Mouse (Mus musculus): Measurements from ENCODE around the gene Gpatch2. TPM values are rescaled to one million over a fixed set of nuclear protein-coding genes. Genes with fewer than 3 reads are reported as not detected.

Gene Gpatch2
- polyA plus RNA-seq (2015; fragmentation: Nextera tagmentation; extraction: Ambion mirVana), result 16.8 and 17.4 TPM in 2 replicates

DNA sequence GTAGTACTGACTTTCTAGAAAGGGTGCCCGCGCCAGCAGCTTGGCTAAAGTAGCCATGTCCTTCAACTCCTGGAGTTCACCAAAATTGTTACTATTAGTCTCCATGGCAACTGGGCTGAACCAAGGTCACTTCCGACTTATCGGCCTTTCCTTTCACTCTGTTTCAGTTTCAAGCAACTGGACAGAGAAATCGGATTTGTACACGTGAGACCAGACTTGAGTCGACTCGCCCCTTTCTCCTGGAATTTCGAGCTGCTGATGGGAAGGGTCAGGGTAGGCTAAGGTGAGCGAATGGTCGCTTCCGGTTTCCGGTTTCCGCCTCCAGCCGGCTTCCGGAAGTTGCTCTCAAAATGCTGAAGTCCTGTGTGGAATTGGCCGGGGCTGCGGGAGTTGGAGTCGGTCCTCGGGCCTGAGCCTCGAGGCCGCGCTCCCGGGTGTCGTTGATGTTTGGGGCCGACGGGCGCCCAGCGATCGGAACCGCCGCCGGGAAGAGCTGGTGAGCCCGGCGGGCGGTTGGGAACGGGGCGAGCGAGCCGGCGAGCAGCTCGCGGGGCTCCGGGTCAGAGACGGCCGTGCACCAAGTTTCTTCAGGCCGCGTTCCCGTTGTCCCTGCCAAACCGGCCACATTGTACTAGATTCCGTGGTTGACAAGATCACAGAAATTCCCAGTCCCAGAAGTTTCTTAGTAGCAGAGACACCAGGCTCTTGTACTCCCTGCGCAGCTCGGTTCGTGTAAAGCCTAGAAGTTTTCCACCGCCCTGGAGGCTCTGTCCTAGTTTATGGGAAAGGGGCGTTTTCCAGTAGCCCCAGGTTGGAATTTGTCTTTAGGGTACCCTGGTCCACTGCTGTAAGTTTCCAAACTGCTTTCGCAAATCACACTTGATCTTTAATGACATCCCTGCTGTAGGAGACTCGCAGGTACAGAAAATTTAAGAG is at the start of gene Gpatch2, which contains the start of gene Spata17:
Gpatch2 (plus strand) TSS at position 328 of the 936 bp plus-strand sequence.
Spata17 (minus strand) TSS at position 285 of the 936 bp plus-strand sequence.
- Histone ChIP-seq H3K27ac (peak within 1 kb of the TSS; percentile 83), H3K4me3 (replicated peaks) (peak within 1 kb of the TSS; percentile 92), H3K4me1 (replicated peaks) (no peaks in the 10 kb centered on the region), H3K27me3 (replicated peaks) (no peaks in the 10 kb centered on the region), H3K9me3 (no peaks in the 10 kb centered on the region), H3K4me2 (replicated peaks) (peak within 1 kb of the TSS; percentile 70), H3K9ac (peak within 1 kb of the TSS; percentile 90), H3K36me3 (no peaks in the 10 kb centered on the region)
- peak; percentile 91 for ATAC-seq
- WGBS, result 1% methylated on average over 58 of the region's 58 CpGs

DNA sequence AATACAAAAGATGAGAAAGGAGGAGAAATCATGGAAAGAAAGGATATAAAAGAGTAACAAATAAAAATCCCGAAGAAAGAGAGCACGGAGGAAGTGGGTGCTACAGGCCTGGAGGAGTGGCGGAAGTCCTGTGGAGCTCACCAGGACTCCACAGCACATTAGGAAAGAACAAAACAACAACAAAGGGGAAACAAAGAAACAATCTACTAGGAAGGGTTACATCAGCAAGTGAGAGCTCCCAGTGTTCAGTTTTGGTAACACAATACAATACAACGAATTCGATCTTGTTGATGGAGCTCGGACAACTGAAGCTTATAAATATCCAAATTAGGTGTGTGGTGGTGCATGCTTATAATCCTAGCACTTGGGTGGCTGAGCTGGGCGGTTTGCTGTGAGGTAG is 45.7 kb upstream of the Gpatch2 start:
- no peak overlapping the region for H3K9ac ChIP-seq
- H3K4me1 ChIP-seq (replicated peaks), result no peaks in the 10 kb centered on the region
- no peaks in the 10 kb centered on the region for H3K36me3 ChIP-seq
- H3K27ac ChIP-seq, result no peak overlapping the region
- no peaks in the 10 kb centered on the region for H3K9me3 ChIP-seq
- no peak overlapping the region for H3K4me3 ChIP-seq (replicated peaks)
- no peak for ATAC-seq
- 82% methylated on average over 7 of the region's 7 CpGs for WGBS
- H3K4me2 ChIP-seq (replicated peaks), result no peak overlapping the region
- no peaks in the 10 kb centered on the region for H3K27me3 ChIP-seq (replicated peaks)

DNA sequence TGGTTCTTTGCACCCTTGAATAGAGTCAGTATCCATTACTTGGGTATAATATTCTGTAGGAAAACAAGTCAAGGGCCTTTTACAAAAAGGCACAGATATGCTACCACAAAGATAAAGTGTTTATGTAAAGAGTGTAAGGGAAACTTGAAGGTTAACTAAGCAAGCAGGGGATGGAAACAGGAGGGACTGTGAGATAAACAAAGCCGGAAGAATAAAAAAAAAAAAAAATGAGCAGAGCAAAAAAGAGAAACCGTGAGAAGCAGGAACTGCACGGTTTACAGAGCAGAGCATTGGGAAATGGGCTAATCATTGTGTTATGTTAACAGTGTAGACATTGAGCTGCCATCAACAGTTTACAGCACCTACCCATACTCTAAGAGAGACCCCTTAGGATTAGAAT is 44.9 kb upstream of the Gpatch2 start:
- H3K36me3 ChIP-seq, result no peaks in the 10 kb centered on the region
- no peaks in the 10 kb centered on the region for H3K27me3 ChIP-seq (replicated peaks)
- no peaks in the 10 kb centered on the region for H3K4me1 ChIP-seq (replicated peaks)
- no peak overlapping the region for H3K27ac ChIP-seq
- H3K4me2 ChIP-seq (replicated peaks), result no peak overlapping the region
- WGBS, result 47% methylated on average over 3 of the region's 3 CpGs
- H3K9me3 ChIP-seq, result no peaks in the 10 kb centered on the region
- H3K4me3 ChIP-seq (replicated peaks), result no peak overlapping the region
- ATAC-seq, result no peak
- H3K9ac ChIP-seq, result no peak overlapping the region

DNA sequence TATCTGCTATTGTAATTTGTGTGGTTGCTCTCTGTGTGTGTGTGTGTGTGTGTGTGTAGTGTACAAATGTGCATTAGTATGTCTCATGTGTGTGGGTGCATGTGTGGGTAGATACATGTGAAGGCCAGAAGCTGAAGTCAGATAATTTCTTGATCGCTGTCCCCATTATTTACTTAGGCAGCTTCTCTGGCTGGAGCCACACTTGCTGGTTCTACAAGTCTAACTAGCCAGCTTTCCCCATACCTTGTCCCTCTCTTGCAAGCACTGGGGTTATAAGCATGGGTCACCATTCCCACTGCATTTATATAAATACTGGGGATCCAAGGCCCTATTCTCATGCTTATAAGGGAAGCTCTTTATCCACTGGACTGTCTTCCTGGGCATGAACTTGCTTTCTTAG is 39.3 kb upstream of the Gpatch2 start:
- no peak overlapping the region for H3K4me2 ChIP-seq (replicated peaks)
- 83% methylated on average over 1 of the region's 1 CpGs for WGBS
- no peak for ATAC-seq
- H3K4me3 ChIP-seq (replicated peaks), result no peak overlapping the region
- no peak overlapping the region for H3K9ac ChIP-seq
- H3K27ac ChIP-seq, result no peak overlapping the region
- no peaks in the 10 kb centered on the region for H3K9me3 ChIP-seq
- no peaks in the 10 kb centered on the region for H3K4me1 ChIP-seq (replicated peaks)
- no peaks in the 10 kb centered on the region for H3K27me3 ChIP-seq (replicated peaks)
- no peaks in the 10 kb centered on the region for H3K36me3 ChIP-seq

DNA sequence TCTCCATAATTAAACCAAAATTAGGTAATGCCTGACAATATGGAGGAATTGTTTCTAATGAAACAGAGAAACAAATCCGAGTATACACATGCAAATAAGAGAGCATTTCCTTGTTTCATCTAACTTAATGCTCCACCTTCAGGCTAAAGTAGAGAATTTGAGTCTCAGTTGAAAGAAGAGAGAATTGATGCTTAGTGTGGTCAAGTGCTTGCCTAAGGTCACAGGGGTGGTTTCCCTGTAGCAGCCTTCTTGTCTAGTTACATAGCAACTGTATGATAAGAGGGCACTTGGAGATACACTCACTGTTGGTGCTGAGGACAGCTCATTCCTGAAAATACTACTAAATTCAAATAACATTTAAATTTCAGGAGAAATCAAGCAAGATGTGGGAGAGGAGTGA is 36.8 kb upstream of the Gpatch2 start:
- Histone ChIP-seq H3K9me3 (no peaks in the 10 kb centered on the region), H3K9ac (no peak overlapping the region), H3K4me1 (replicated peaks) (no peaks in the 10 kb centered on the region), H3K36me3 (no peaks in the 10 kb centered on the region), H3K4me3 (replicated peaks) (no peak overlapping the region), H3K4me2 (replicated peaks) (no peak overlapping the region), H3K27me3 (replicated peaks) (no peaks in the 10 kb centered on the region), H3K27ac (no peak overlapping the region)
- no peak for ATAC-seq
- 72% methylated on average over 1 of the region's 1 CpGs for WGBS

DNA sequence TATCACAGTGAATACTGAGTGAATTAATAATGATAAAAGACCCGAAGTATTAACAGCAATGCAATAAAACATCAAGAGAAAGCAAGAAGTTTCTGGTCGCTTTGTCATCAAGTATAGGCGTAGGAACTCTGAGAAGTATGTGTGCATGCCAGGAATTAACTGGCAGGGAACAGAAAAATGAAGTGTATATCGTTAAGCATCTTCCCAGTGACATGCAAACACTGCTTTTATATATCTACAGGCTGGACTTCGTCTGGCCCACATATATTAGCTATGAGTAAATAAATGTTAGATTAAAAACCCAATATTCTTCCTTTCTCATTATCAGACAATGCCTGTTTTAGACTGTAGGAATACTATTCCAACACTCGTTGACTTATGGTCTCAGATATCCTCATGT is 9.8 kb upstream of the Gpatch2 start:
- ATAC-seq, result no peak
- Histone ChIP-seq H3K9me3 (no peaks in the 10 kb centered on the region), H3K27me3 (replicated peaks) (no peaks in the 10 kb centered on the region), H3K4me1 (replicated peaks) (no peaks in the 10 kb centered on the region), H3K27ac (no peak overlapping the region), H3K9ac (no peak overlapping the region), H3K36me3 (no peaks in the 10 kb centered on the region), H3K4me3 (replicated peaks) (no peak overlapping the region), H3K4me2 (replicated peaks) (no peak overlapping the region)
- 63% methylated on average over 6 of the region's 6 CpGs for WGBS

DNA sequence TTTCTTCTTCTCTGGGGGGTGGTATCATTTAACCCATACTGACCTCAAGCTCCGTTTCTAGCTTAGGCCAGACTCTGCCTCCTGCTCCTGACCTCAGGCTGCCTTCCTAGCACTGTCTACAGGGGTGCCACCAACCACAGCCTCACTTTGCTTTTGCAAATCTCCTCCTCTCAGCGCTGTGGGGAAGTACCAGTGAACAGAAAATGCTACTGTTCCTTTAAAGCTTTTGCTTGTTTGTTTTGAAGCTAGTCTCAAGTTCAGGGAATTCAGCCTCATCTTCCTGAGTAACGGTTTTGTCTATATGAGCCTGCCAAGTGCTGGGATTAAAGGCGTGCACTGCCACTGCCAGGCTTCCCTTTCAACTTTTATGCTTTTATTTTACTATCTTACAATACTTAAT is 5.8 kb upstream of the Gpatch2 start:
- Histone ChIP-seq H3K9ac (no peak overlapping the region), H3K9me3 (no peaks in the 10 kb centered on the region), H3K4me1 (replicated peaks) (no peaks in the 10 kb centered on the region), H3K36me3 (no peaks in the 10 kb centered on the region), H3K27ac (no peak overlapping the region), H3K4me2 (replicated peaks) (no peak overlapping the region), H3K27me3 (replicated peaks) (no peaks in the 10 kb centered on the region), H3K4me3 (replicated peaks) (no peak overlapping the region)
- no peak for ATAC-seq
- 46% methylated on average over 4 of the region's 4 CpGs for WGBS

DNA sequence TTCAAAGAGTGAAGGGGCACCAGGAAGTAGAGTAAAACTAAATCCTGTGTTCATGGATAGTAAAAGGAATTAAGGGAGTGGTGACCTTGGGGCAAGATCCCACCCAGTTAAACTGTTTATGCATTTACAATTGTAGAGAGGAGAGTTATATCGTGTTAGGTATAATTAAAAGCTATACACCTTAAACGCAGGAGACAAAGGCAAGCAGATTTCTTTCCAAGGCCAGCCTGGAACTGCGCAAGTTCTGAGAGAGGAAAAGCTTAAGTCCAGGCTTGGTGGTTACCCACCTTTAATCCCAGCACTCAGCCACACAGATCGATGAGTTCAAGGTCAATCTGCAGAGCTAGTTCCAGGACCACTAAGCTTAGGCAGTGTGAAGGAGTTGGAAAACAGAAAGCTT is 4.6 kb upstream of the Gpatch2 start:
- Histone ChIP-seq H3K4me1 (replicated peaks) (no peaks in the 10 kb centered on the region), H3K4me3 (replicated peaks) (no peak overlapping the region), H3K9ac (no peak overlapping the region), H3K4me2 (replicated peaks) (no peak overlapping the region), H3K9me3 (no peaks in the 10 kb centered on the region), H3K36me3 (no peaks in the 10 kb centered on the region), H3K27me3 (replicated peaks) (no peaks in the 10 kb centered on the region), H3K27ac (no peak overlapping the region)
- ATAC-seq, result peak; percentile 46
- 64% methylated on average over 4 of the region's 4 CpGs for WGBS

DNA sequence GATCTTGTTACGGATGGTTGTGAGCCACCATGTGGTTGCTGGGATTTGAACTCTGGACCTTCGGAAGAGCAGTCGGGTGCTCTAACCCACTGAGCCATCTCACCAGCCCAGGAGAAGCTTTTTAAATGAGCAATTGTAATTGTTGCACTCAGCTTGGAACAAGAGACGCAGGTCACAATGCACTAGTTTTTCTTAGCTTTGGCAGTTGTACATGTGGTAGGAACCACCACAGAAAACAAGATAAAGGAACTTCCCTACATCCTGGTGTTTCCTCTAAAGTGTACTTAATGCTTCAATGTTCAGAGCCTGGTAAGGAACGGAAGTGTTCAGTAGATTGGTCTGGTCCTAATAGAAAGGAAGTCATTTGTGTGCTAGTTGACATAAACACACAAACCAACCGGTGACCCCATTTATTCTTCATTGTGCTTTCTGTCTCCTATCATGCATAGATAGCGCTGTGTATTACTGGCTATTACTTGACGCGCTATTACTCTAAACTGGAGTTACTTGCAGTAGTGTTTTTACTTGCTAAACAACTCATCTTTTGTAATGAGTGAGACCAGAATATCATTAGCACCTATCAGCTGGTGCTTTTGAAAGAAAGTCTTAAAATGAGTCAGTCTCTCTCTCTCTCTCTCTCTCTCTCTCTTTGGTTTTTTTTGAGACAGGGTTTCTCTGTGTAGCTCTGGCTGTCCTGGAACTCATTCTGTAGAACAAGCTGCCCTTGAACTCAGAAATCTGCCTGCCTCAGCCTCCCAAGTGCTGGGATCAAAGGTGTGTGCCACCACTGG is 1.5 kb downstream of the Gpatch2 start:
- Histone ChIP-seq H3K27ac (no peak overlapping the region), H3K4me3 (replicated peaks) (no peak overlapping the region), H3K4me2 (replicated peaks) (no peak overlapping the region), H3K27me3 (replicated peaks) (no peaks in the 10 kb centered on the region), H3K9me3 (no peaks in the 10 kb centered on the region), H3K4me1 (replicated peaks) (no peaks in the 10 kb centered on the region), H3K36me3 (no peaks in the 10 kb centered on the region), H3K9ac (no peak overlapping the region)
- 91% methylated on average over 9 of the region's 9 CpGs for WGBS
- ATAC-seq, result no peak

DNA sequence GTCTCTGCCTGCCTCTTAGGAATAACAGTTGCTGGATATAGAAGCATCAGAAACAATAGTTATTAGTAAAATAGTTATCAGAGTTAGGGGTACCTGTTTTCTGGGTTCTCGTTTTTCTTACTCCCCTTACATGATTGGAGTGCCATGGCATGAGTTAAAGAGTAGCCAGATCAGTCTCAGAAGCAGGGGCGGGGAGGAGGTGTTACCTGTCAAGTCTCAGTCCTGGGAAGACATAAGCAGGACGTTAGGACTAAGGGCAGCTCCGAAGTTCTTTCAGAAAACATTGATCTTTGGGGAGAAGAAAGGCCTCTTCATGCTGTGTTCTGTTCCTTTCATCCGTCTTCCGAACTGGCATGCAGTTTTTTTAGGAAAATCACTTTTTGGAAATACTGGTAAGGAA is 5.4 kb downstream of the Gpatch2 start:
- no peaks in the 10 kb centered on the region for H3K36me3 ChIP-seq
- no peak overlapping the region for H3K27ac ChIP-seq
- H3K9ac ChIP-seq, result no peak overlapping the region
- no peak overlapping the region for H3K4me3 ChIP-seq (replicated peaks)
- no peaks in the 10 kb centered on the region for H3K9me3 ChIP-seq
- H3K4me2 ChIP-seq (replicated peaks), result no peak overlapping the region
- peaks cover 2% of the 10 kb centered on the region; the same call in 1 of the 2 replicates for H3K4me1 ChIP-seq (replicated peaks)
- 65% methylated on average over 6 of the region's 6 CpGs for WGBS
- no peak for ATAC-seq
- H3K27me3 ChIP-seq (replicated peaks), result no peaks in the 10 kb centered on the region

DNA sequence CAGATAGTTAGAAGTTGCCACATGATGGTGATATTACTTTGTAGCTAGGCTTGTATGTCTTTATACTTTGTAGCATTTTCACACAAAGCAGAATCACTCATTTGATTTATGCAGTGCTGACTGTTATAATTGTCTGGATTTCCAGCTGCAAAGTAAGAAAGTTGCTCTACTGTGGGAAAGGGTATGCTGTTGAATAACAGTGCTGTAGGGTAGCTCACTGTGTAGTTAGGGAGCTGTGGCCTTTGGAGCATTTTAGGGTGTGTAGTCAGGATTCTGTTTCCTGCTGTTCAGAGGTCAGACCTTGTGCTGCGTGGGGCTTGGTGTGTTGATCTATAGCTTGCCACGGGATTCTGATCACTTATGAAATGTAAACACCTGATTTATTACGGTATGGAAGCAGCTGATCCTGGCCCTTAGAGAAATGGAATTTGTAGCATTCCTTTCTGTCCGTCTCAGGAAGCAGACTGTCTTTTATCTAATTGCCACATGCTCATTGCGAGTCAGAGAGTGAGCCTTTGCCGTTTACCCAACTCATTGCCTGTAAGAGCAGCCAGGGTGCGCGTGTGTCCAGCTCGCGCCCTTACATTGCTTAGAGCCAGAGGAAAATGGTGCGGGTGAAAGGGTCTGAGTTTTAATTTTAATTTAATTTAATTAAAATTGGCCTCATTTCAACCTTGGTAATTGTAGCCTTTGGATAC is 11.2 kb downstream of the Gpatch2 start:
- H3K4me2 ChIP-seq (replicated peaks), result no peak overlapping the region
- no peak overlapping the region for H3K4me3 ChIP-seq (replicated peaks)
- no peaks in the 10 kb centered on the region for H3K36me3 ChIP-seq
- no peak overlapping the region for H3K9ac ChIP-seq
- peaks cover 23% of the 10 kb centered on the region for H3K4me1 ChIP-seq (replicated peaks)
- ATAC-seq, result peak; percentile 89
- WGBS, result 46% methylated on average over 11 of the region's 11 CpGs
- no peaks in the 10 kb centered on the region for H3K9me3 ChIP-seq
- H3K27ac ChIP-seq, result peak overlapping the region; percentile 62
- no peaks in the 10 kb centered on the region for H3K27me3 ChIP-seq (replicated peaks)

Data from intestine, embryonic 15.5 days (tissue).